Mouse (Mus musculus) cerebellum, adult 2 months (tissue): ENCODE data around the gene B4galt7. TPM values are rescaled to one million over a fixed set of nuclear protein-coding genes. Genes with fewer than 3 reads are reported as not detected.
A peak's percentile ranks its signal among the peaks of the same experiment; 100 is the strongest.
"Not testable (repeated sequence)": the region's sequence is repeated elsewhere in the genome, so short reads cannot be mapped to it uniquely, and the experiment has no call there.

Experiments
- DNase-seq, 2 experiments: peaks; one replicate each; pipeline ENCODE4 v3.0.0; 2021
- H3K27ac ChIP-seq: fragments of 200-500 bp; 2 replicates; pipeline ENCODE4 v1.5.1; 2012; ENCODE audit warnings: low read length, control low read depth, inconsistent platforms; ENCODE audit not compliant: insufficient read depth
- H3K27me3 ChIP-seq: fragments of 200-500 bp; 2 replicates; pipeline ENCODE4 v1.6.1; 2012; ENCODE audit warnings: inconsistent platforms, mild to moderate bottlenecking, low read length, moderate library complexity; ENCODE audit not compliant: control insufficient read depth, insufficient read depth
- H3K4me1 ChIP-seq: fragments of 200-500 bp; 2 replicates; pipeline ENCODE4 v1.6.1; 2011; ENCODE audit warnings: low read length; ENCODE audit not compliant: control insufficient read depth, insufficient read depth
- H3K4me3 ChIP-seq: fragments of 200-500 bp; replicated peaks from 2 replicates; pipeline ENCODE3; 2011; ENCODE audit warnings: mild to moderate bottlenecking, low read depth, low read length, control low read depth; ENCODE audit not compliant: insufficient read depth
- CTCF ChIP-seq: fragments of 200-500 bp; IDR thresholded peaks from 2 replicates; pipeline ENCODE4 v1.5.1; 2011; ENCODE audit warnings: low read depth, mild to moderate bottlenecking, control low read depth, low read length, moderate library complexity, borderline replicate concordance; ENCODE audit not compliant: insufficient read depth
- POLR2A ChIP-seq: fragments of 200-500 bp; IDR thresholded peaks from 2 replicates; pipeline ENCODE4 v1.6.1; 2011; ENCODE audit warnings: low read length, control low read depth, borderline replicate concordance; ENCODE audit not compliant: insufficient read depth
- WGBS: fragments of 180-500 bp; shearing (Covaris S2); methylation state at CpG from one replicate; pipeline ENCODE4 v1.1.7; 2018; 5-methylcytosine and 5-hydroxymethylcytosine counted together
- polyA plus RNA-seq: library from polyadenylated mRNA; depleted of rRNA; stranded (reverse); fragments of >200 nt; gene quantifications from 2 replicates; pipeline ENCODE4 v1.2.3, GENCODE M21; 2012

The B4galt7 gene
- polyA plus RNA-seq, 1 experiment = 32.0 TPM

DNA sequence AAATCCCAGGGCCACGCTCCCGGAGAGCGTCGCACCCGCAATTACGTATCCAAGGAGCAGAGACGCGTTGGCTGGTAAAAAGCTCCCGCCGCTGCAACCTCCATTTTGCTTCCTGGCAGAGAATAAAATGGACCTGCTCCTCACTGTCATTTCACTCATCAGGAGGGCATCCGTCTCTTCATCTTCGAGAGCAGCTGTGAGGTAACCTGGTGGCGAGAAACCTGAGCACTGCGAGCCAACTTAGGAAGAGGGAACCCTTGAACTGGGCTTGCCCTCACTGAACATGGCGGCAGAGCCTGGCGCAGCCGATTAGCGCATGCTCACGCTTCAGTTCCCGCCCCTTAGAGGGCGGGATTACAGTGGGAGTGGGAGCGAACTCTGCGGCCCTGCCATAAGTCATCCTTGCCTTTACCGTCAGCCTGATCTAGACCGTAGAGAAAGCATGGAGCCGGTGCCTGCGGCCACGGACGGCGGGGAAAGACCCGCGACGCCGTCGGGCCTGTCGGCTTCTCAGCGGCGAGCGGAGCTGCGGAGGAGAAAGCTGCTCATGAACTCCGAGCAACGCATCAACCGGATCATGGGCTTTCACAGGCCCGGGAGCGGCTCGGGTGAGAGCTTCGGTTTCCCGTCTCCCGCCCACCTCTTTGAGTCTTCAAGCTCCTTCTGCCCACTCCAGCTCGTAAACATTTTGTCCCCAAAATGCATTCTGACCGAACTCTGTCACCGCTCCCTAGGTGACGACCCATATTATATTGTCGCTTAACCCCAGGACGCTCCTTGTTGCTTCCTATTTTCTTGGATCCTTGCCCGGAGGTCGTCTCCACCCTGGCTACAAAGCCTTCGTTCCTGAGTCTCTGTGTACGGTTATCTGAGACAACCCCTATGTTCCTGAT is 23.2 kb downstream of the B4galt7 start, which contains the start of gene Caml:
Gene Caml (plus strand): TSS at position 357 of the 893 bp plus-strand sequence.
- Histone ChIP-seq H3K27ac (peak within 1 kb of the TSS; percentile 87), H3K4me3 (peak within 1 kb of the TSS; percentile 94)
- under 1% methylated on average over 59 of the region's 59 CpGs for WGBS

GRCm38 (mm10) chr13:55634639-55635127 is 35.0 kb downstream of the B4galt7 start, which contains the start of gene Ddx46:
Gene Ddx46 (plus strand): TSS chr13:55635027.
- Histone ChIP-seq H3K4me3 (peak within 1 kb of the TSS; percentile 85), H3K27ac (peak within 1 kb of the TSS; percentile 63; the same call in 1 of the 2 replicates), H3K4me1 (no peaks in the 10 kb centered on the region), H3K27me3 (no peaks in the 10 kb centered on the region)
- 4% methylated on average over 30 of the region's 30 CpGs for whole genome bisulfite sequencing
- TF ChIP-seq CTCF (peak; percentile 79), POLR2A (peak; percentile 95)
- DNase-seq = peak; percentile 86 to 90

More for the DNA sequence above, 23.2 kb downstream of the B4galt7 start, which contains the start of gene Caml:
- TF ChIP-seq POLR2A = peak; percentile 84; the same call in 1 of the 2 replicates
- TF ChIP-seq CTCF = no peak
- Histone ChIP-seq H3K4me1 (no peaks in the 10 kb centered on the region), H3K27me3 (no peaks in the 10 kb centered on the region)
- DNase-seq = peak; percentile 89 to 92

DNA sequence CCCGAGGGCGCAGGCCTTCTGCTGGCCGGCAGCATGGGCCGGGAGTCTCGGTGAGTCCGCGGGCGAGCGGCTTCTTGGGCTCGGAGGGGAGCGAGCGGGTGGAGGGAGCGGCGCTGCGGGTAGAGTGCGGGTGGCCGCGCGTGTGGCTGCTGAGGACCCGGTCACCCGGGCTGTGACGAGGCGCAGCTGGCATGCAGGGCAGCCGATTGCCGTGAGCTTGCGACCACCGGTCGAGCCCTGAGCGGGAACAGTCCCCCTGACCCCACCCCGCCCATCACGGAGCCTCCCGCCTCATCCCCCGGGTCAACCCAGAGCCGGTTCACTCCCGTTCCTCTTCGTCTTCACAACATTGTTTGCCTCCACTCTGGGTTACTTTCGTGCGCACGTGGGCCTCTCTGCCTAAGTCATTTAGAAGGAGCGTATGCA is 35.5 kb downstream of the B4galt7 start:
- no peaks in the 10 kb centered on the region for H3K27me3 ChIP-seq
- under 1% methylated on average over 38 of the region's 40 CpGs for WGBS
- H3K4me3 ChIP-seq = peak overlapping the region; percentile 85
- TF ChIP-seq POLR2A (no peak), CTCF (no peak)
- peak overlapping the region; percentile 63; the same call in 1 of the 2 replicates for H3K27ac ChIP-seq
- DNase-seq = no peak
- H3K4me1 ChIP-seq = no peaks in the 10 kb centered on the region

GRCm38 (mm10) chr13:55636185-55636983 is 36.7 kb downstream of the B4galt7 start:
- H3K4me3 ChIP-seq = no peak overlapping the region
- no peak for TF ChIP-seq CTCF
- no peak for TF ChIP-seq POLR2A
- DNase-seq = no peak
- 83% methylated on average over 14 of the region's 14 CpGs for WGBS
- no peaks in the 10 kb centered on the region for H3K27me3 ChIP-seq
- no peak overlapping the region for H3K27ac ChIP-seq
- H3K4me1 ChIP-seq = 0 out of 2 replicates have a peak, but pooled peaks cover 3% of the 10 kb centered on the region

DNA sequence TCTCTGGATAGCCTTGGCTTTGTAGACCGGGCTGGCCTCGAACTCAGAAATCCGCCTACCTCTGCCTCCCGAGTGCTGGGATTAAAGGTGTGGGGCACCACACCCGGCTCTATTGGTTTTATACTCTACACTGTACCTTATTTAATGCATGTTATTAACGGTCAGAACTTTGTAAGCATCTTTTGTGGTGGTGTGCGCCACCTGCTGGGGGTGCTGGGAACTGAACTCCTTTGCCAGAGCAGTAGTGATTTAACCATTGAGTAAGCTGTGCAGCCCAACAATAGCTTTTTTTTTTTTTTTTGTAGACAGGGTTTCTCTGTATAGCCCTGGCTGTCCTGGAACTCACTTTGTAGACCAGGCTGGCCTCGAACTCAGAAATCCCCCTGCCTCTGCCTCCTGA is 40.8 kb downstream of the B4galt7 start:
- peak; percentile 57 to 74 for DNase-seq
- not testable (repeated sequence) for H3K4me1 ChIP-seq
- WGBS = 33% methylated on average over 8 of the region's 8 CpGs

DNA sequence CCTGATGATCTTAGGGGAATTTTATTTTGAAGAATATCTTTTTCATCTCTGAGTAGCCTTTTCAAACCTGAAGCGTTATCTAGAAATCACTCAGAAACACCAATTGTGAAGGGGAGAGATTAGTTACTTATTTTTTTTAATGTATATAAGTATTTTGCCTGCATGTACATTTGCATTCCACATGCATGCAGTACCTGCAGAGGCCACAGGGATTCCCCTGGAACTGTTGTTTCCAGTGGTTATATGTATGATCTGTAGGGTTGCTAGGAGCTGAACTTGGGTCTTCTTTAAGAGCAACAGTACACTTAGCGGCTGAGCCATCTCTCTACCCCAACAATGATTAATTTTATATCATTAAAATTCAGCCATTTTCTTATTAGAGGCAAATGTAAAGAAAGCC is 44.8 kb downstream of the B4galt7 start:
- 91% methylated on average over 2 of the region's 2 CpGs for WGBS
- DNase-seq = no peak
- H3K4me1 ChIP-seq = 0 out of 2 replicates have a peak, but pooled peaks cover 3% of the 10 kb centered on the region
- H3K27me3 ChIP-seq = no peaks in the 10 kb centered on the region
- H3K4me3 ChIP-seq = no peak overlapping the region
- no peak for TF ChIP-seq CTCF
- no peak overlapping the region for H3K27ac ChIP-seq

More for the DNA sequence above, 40.8 kb downstream of the B4galt7 start:
- H3K27ac ChIP-seq, H3K27me3 ChIP-seq, H3K4me3 ChIP-seq: not testable (repeated sequence)
- TF ChIP-seq CTCF = peak; percentile 81

GRCm38 (mm10) chr13:55650098-55650497 is 50.4 kb downstream of the B4galt7 start:
- Histone ChIP-seq H3K27ac (no peak overlapping the region), H3K4me1 (no peaks in the 10 kb centered on the region), H3K27me3 (no peaks in the 10 kb centered on the region), H3K4me3 (no peak overlapping the region)
- WGBS = 82% methylated on average over 12 of the region's 12 CpGs
- TF ChIP-seq POLR2A (no peak), CTCF (peak; percentile 19; the same call in 1 of the 2 replicates)
- DNase-seq = no peak
